Mouse (Mus musculus) testis, adult 2 months (tissue): ENCODE data around the gene Cabp2.

Experiments used
- CTCF ChIP-seq: fragments of 200-500 bp; IDR thresholded peaks from 2 replicates; pipeline ENCODE4 v1.5.1; 2012; ENCODE audit warnings: low read depth, mild to moderate bottlenecking, inconsistent platforms, low read length, moderate library complexity; ENCODE audit not compliant: control insufficient read depth, insufficient read depth, insufficient replicate concordance
- POLR2A ChIP-seq: fragments of 200-500 bp; IDR thresholded peaks from 2 replicates; pipeline ENCODE4 v1.6.1; 2012; ENCODE audit warnings: low read depth, mild to moderate bottlenecking, inconsistent platforms, low read length, moderate library complexity; ENCODE audit not compliant: control insufficient read depth

DNA sequence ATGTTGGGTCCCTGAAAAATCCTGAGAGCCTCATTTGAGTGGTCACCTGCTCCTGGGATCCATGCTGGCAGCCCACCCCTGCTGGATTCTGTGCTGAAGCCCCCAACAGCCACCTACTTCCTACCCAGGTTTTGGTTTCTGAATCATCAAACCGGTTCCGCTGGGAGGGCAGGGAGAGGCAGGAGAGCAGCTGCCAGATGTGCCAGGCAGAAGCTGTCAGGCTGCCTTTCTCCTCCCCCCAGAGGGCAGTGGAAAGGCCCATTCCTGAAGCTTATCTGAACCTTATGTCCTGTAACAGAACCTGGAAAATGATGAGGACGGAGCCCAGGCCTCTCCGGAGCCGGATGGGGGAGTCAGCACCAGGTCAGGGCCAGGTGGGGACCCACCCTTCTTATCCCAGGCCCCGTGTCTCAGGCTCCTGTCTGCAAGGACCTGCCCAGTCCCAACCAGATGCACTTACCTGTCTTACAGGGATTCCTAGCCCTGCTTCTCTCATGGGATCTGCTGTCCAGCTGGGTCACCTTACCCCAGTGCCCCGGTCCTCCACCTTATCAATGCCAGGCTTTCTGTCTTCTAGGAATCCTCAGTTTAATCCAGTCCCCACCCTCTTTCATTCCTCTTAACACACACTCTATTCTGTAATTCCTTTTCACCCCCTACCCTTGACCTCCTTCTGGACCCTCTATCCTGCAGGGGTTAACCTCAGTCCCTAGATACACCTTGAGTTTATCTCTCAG lies 45.5 kb downstream of the Cabp2 start:
- TF ChIP-seq POLR2A (no peak), CTCF (no peak)
